Mouse (Mus musculus): ENCODE results near the gene Tmem128.
A peak's percentile ranks its signal among the peaks of the same experiment; 100 is the strongest.

The Tmem128 gene

DNA sequence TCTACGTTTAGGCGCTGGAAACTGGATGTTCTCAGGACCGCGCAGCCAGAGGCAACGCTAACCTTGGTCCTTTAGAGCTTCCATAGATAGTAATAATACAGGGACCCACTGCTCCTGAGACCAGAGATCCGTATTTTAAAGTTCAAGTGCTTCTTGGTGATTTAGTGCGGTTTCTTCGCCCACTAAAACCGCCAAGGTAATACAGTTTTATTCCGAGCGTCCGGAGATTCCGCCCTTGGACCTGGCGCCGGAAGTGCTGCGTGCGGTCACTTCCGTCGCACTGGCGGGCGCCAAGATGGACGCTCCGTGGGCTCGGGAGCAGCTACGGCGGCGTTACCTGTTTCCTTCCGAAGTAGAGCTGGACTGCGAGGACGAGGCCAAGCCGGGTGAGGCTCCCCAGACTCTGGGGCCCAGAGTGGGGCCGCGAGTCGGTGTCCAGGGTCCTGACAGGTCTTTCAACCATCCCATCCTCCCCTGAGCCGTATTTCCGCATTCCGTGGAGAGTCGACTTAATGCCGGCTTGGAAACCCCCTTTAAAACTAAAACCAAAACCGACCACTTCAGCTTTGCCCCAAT lies at the start of gene Tmem128:
Gene Tmem128, plus strand, starts transcription at position 79 of the 576 bp plus-strand sequence.
- peak; percentile 80 for DNase-seq (ENCODE audit: low read depth)

GRCm38 (mm10) chr5:38211691-38212090 lies 48.3 kb upstream of the Tmem128 start:
- no peak for DNase-seq (ENCODE audit: low read depth)

DNA sequence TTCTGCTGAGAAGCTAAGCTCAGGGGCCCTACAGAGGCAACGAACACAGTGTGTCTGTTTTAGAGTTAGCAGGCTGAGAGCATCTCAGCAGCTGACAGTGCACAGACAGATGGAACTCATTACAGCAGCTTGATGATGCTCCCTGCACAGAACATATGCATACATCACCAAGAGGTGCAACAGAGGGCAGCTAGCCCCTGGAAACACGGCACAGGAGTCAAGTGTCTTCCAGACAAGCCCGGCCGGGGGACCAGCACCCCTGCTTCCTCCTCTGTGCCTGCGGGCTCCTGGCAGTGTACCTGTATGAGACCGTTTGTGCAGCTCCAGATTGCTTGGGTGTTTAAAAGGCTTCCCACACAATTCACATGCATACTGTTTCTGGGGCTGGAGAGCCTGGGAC lies 47.0 kb upstream of the Tmem128 start:
- DNase-seq (ENCODE audit: low read depth): no peak

- DNase-seq (ENCODE audit: low read depth): no peak
Observed at GRCm38 (mm10) chr5:38219771-38220307, 40.1 kb upstream of the Tmem128 start.

DNA sequence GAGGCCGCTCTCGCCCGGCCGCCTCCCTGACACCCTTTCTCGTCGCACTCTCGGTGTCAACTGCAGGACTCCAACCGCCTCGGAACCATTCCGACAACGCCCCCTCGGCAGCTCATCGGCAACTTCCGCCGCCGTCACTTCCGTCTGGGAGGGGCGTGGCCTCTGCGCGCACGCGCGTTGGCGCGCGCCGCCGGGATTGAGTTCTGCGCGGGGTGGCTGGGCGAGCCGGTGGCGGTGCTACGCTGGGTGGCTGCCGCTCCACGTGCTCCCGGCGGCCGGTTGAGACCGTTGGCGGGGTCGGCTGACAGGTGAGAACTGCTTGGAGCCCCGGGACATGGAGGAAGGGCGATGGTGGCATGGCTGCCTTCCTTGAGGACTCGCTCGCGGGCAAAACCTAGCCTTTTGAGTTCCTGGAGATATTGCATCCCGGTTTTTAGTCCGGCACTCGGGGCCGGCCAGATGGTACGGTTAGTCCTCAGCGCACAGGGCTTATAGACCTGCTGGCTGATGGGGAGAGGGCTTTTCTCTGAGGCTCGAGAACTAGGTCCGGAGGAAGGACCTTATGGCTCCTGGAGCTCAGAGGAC lies 39.6 kb upstream of the Tmem128 start, which contains the start of the genes Zbtb49 and Lyar:
Gene Zbtb49, minus strand, starts transcription at position 130 of the 585 bp plus-strand sequence.
Gene Lyar, plus strand, starts transcription at position 143 of the 585 bp plus-strand sequence.
- DNase-seq (ENCODE audit: low read depth): peak; percentile 96

DNA sequence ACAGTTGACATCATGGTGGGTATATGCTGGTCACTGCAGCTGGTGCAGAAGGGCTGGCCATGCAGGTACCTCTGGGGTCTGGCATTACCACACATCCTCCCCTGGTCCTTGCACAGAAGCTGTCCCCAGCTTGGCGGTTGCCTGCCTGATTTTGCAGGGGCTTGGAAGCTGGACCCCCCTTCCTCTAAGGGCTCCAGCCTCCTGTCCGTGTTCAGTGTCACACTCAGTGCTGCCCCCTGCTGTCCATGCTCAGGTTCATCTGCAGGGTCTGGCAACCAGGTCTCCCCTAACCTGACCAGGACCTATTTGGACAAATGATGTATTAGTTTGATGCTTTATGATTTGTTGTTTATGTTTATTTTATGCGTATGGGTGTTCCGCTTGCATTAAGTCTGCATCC lies 24.6 kb upstream of the Tmem128 start:
- DNase-seq (ENCODE audit: low read depth): peak; percentile 74

- no peak for DNase-seq (ENCODE audit: low read depth)
Observed at GRCm38 (mm10) chr5:38236627-38237026, 23.4 kb upstream of the Tmem128 start.

- no peak for DNase-seq (ENCODE audit: low read depth)
Observed at GRCm38 (mm10) chr5:38240727-38241472, 19.1 kb upstream of the Tmem128 start.

- DNase-seq (ENCODE audit: low read depth): no peak
Observed at GRCm38 (mm10) chr5:38241473-38241834, 18.5 kb upstream of the Tmem128 start.

DNA sequence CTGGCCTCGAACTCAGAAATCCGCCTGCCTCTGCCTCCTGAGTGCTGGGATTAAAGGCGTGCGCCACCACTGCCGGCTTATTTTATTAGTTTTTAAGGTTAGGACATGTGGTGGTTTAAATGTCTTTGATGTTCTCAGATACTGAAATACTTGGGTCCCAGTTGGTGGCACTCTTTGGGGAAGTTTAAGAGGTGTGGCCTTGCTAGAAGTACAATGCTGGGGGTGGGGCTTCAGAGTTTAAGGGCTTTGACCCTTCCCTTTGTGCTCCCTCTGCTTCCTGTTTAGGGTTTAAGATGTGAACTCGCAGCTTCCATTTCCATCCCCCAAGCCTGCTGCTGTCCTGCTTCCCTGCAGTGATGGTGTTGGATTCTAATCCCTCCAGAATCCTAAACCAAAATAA lies 18.0 kb upstream of the Tmem128 start:
- no peak for DNase-seq (ENCODE audit: low read depth)

DNA sequence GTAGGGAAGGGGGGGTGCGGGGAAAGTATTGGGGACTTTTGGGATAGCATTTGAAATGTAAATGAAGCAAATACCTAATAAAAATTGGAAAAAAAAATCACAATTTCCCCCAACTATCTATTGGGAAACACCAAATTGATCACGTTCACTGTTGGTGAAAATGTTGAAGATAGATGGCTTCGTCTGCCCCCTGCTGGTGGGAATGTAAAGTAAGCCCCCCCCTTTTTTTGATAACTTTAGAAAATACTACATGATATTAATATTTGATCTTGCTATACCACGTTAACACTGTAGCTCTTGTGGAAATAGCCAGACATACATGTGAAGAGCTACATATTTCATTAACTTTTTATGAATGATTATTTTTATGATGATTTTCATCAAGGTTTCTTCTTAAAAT lies 4.8 kb upstream of the Tmem128 start:
- DNase-seq (ENCODE audit: low read depth): peak; percentile 63

GRCm38 (mm10) chr5:38255644-38256043 lies 4.3 kb upstream of the Tmem128 start:
- no peak for DNase-seq (ENCODE audit: low read depth)

- no peak for DNase-seq (ENCODE audit: low read depth)
Observed at GRCm38 (mm10) chr5:38256551-38256950, 3.4 kb upstream of the Tmem128 start.

- DNase-seq (ENCODE audit: low read depth): no peak
Observed at GRCm38 (mm10) chr5:38258034-38258772, 1.8 kb upstream of the Tmem128 start.

- no peak for DNase-seq (ENCODE audit: low read depth)
Observed at GRCm38 (mm10) chr5:38258773-38259146, 1.2 kb upstream of the Tmem128 start.

DNA sequence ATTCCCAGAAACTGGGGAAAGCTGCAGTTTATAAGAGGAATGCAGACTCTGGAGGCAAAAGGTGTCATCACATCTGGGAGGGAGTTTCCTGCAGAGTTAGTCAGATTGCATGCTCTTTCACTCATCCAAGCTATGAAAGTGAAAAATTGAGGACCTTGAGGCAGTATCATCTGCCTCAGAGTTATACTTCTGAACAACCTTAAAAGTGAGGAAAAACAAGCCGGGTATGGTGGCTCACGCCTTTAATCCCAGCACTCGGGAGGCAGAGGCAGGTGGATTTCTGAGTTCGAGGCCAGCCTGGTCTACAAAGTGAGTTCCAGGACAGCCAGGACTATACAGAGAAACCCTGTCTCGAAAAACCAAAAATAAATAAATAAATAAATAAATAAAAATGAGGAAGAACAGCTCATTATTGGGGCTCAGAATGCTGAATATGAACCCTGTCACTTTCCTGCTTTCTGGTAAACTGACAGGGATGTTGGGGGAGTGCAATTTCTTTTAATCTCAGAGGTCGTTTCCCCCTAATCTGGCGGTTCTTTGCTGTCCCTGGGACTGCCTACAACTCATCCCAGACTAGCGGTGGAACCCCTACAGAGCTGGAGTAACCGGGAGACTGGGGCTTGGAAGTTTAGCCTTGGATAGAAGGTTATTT lies 404 bp upstream of the Tmem128 start:
- peak; percentile 28 for DNase-seq (ENCODE audit: low read depth)

DNA sequence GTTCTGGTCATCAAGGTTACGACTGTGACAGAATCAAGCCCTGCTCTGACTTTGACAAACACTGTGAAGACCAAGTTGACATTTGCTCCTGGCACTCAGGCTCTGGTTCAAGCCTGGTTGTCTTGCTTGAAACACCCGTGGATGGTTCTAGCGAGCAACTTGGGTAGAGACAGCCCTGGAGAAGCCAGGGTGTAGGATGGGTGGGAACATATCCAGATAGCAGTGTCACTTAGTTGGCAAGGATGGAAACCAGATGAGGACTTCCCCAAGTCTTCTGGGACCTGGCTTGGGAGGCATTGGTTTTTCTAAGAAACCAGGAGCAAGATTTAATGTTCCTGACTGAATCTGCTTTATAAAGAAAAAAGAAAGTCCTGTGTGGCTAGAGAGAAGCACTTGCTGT lies 11.0 kb downstream of the Tmem128 start:
- no peak for DNase-seq (ENCODE audit: low read depth)

DNA sequence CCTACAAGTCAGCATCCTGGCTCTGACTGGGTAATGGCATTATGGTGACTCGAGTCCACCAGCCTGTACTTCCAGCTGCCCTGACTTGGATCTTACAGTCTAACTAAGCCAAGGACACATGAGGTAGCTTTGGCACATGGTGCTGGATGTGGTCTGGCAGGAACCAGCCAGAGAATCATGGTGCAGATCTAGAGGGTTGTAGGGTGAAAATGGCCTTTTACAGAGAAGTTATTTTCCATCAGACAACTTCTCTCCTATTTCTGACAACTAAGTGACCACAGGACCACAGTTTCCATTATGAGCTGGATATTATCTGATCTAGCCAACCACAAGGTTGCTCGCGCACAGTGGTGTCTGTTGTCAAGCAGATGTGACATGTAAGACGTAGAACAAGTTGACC lies 13.8 kb downstream of the Tmem128 start:
- no peak for DNase-seq (ENCODE audit: low read depth)

- no peak for DNase-seq (ENCODE audit: low read depth)
Observed at GRCm38 (mm10) chr5:38275771-38276170, 15.8 kb downstream of the Tmem128 start, which contains the start of gene Otop1. Gene Otop1 (plus strand): TSS chr5:38275972.

DNA sequence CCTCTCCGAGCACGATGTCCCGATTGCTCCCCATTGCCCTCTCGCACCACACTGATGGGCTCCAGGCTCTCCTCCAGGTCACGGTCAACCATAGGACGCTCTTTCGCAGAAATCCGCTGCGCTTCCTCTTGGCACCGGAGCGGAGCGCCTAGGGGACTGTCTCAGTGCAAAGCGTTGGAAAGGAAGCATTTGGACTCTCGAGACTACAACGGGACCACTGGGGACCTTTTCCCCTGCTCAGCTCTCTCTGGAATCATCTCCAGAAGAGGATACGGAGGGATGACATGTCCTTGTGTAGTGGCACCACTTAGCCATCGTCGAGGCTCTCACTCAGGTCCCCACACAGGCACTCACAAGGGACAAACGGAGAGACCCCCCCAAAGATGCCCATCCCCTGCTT lies 16.5 kb downstream of the Tmem128 start:
- no peak for DNase-seq (ENCODE audit: low read depth)

DNA sequence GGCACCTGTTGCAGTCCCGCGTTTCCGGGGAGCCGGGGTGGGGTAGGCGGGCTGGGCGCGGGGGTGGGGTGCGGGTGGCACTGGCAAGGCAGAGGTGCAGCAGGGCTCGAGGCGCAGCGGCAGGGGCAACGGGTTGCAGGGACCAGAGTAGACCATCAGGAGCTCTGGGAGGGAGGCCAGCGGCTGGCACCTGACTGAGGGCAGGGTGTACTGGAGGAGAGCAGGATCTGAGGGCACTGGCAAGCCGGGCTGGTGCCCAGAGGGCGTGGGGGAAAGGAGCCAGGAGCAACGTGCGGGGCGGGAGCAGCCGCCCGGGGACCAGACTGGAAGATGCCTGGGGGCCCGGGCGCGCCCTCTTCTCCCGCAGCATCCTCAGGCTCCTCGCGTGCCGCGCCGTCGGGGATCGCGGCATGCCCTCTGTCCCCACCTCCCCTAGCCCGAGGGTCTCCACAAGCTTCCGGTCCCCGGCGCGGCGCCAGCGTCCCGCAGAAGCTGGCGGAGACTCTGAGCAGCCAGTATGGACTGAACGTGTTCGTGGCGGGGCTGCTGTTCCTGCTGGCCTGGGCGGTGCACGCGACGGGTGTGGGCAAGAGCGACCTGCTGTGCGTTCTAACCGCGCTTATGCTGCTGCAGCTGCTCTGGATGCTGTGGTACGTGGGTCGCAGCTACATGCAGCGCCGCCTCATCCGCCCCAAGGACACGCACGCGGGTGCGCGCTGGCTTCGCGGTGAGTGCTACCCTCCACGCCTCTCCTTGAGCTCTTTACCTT lies 17.3 kb downstream of the Tmem128 start:
- no peak for DNase-seq (ENCODE audit: low read depth)
